Mouse (Mus musculus): ENCODE measurements at regions not wholly inside any gene's neighbourhood (a gene's known extent, or its start where the extent isn't known, plus 50 kb on each side); places are given as distances from the start of the nearest gene placed in this dataset.

DNA sequence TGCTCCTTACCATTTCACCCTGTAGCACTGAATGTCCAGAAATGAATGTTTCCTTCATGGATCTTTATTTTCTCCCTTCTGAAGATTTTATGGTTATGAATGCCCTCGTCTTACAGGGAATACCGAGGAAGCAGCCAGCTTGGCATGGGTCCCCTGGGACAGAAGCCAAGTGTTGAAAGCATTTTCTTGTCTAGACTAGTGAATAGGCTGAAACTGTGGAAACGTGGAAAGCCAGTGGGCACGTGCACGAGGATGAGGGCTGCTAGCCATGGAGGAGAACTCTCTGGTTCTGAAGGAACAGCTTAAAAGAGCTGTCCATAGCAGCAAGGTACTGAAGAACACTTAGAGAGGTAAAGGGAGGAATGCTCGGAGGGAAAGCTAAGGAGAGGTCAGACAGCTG lies 457.3 kb upstream of the Cdh5 start:
- TF ChIP-seq CTCF (IDR thresholded peaks at IDR 0.05; ENCODE audit: control insufficient read depth, insufficient read depth, insufficient read length), result no peak
- TF ChIP-seq MYOG (IDR thresholded peaks at IDR 0.05; ENCODE audit: control insufficient read depth, extremely low read depth, insufficient read length), result no peak

Data from C2C12 (cell line).